In genomic region chr15:78770983-78771355, GRCm38 (mm10) we compare ENCODE assay signal across 8 mouse cellular contexts. TPM values are rescaled to one million over a fixed set of nuclear protein-coding genes. Genes with fewer than 3 reads are reported as not detected.
DNase-seq lines count a peak whose midpoint lies in the region; ATAC-seq and TF ChIP-seq lines count a peak whose summit lies in the region.

No protein-coding gene starts in this region.

- H3K27me3 ChIP-seq in embryonic facial prominence, embryonic 11.5 days (ENCODE audit: control insufficient read depth, insufficient read depth, low read length), result no peaks in the 10 kb centered on the region
- H3K27me3 ChIP-seq in limb, embryonic 12.5 days, result peaks cover 32% of the 10 kb centered on the region
- no peaks in the 10 kb centered on the region for H3K27me3 ChIP-seq in stomach, embryonic 15.5 days (replicated peaks)

- H3K4me2 ChIP-seq in embryonic facial prominence, embryonic 11.5 days (ENCODE audit: low read depth, low read length), result 0 out of 2 replicates have a peak overlapping the region, but pooled peaks have one; percentile 30
- no peak overlapping the region for H3K4me2 ChIP-seq in limb, embryonic 12.5 days
- peak overlapping the region; percentile 45 for H3K4me2 ChIP-seq in stomach, embryonic 15.5 days

- peaks cover 9% of the 10 kb centered on the region for H3K4me1 ChIP-seq in lung, adult 2 months (ENCODE audit: control insufficient read depth, insufficient read depth, low read length)
- H3K4me1 ChIP-seq in embryonic facial prominence, embryonic 11.5 days (ENCODE audit: control insufficient read depth, insufficient read depth, low read length), result peaks cover 8% of the 10 kb centered on the region; the same call in 1 of the 2 replicates
- H3K4me1 ChIP-seq in limb, embryonic 12.5 days (replicated peaks), result peaks cover 25% of the 10 kb centered on the region
- H3K4me1 ChIP-seq in stomach, embryonic 15.5 days, result peaks cover 6% of the 10 kb centered on the region; the same call in 1 of the 2 replicates

- H3K4me3 ChIP-seq in lung, adult 2 months (replicated peaks; ENCODE audit: extremely low read depth, low read depth, low read length), result peak overlapping the region; percentile 52
- H3K4me3 ChIP-seq in embryonic facial prominence, embryonic 11.5 days (ENCODE audit: low read depth, low read length), result 0 out of 2 replicates have a peak overlapping the region, but pooled peaks have one; percentile 11
- H3K4me3 ChIP-seq in limb, embryonic 12.5 days (replicated peaks), result no peak overlapping the region; the same call in 1 of the 2 replicates
- peak overlapping the region; percentile 31; the same call in 1 of the 2 replicates for H3K4me3 ChIP-seq in stomach, embryonic 15.5 days (replicated peaks)

- no peaks in the 10 kb centered on the region for H3K36me3 ChIP-seq in embryonic facial prominence, embryonic 11.5 days (replicated peaks; ENCODE audit: control insufficient read depth, insufficient read depth, low read depth, low read length)
- H3K36me3 ChIP-seq in limb, embryonic 12.5 days, result no peaks in the 10 kb centered on the region
- no peaks in the 10 kb centered on the region for H3K36me3 ChIP-seq in stomach, embryonic 15.5 days

- H3K27ac ChIP-seq in embryonic facial prominence, embryonic 11.5 days (replicated peaks; ENCODE audit: low read depth, low read length), result peak overlapping the region; percentile 49
- H3K27ac ChIP-seq in limb, embryonic 12.5 days, result 0 out of 2 replicates have a peak overlapping the region, but pooled peaks have one; percentile 20
- H3K27ac ChIP-seq in stomach, embryonic 15.5 days, result peak overlapping the region; percentile 63

- peak; percentile 24; the same call in 1 of the 2 replicates for ATAC-seq in embryonic facial prominence, embryonic 11.5 days (replicated peaks; ENCODE audit: insufficient number of reproducible peaks, low FRiP score, low TSS enrichment, low read depth)
- ATAC-seq in limb, embryonic 12.5 days (ENCODE audit: insufficient number of reproducible peaks, insufficient read depth, low FRiP score, low TSS enrichment, low read depth), result no peak
- ATAC-seq in stomach, embryonic 15.5 days (ENCODE audit: insufficient read depth, low FRiP score, low read depth), result no peak

- TF ChIP-seq CTCF in lung, adult 2 months (IDR thresholded peaks at IDR 0.05; ENCODE audit: insufficient read depth, low read length), result no peak

- H3K9ac ChIP-seq in embryonic facial prominence, embryonic 11.5 days (replicated peaks; ENCODE audit: low read length), result peak overlapping the region; percentile 41
- no peak overlapping the region for H3K9ac ChIP-seq in limb, embryonic 12.5 days (replicated peaks)
- no peak overlapping the region for H3K9ac ChIP-seq in stomach, embryonic 15.5 days

- no peaks in the 10 kb centered on the region; the same call in 1 of the 2 replicates for H3K9me3 ChIP-seq in embryonic facial prominence, embryonic 11.5 days (replicated peaks; ENCODE audit: control insufficient read depth, low read length)
- H3K9me3 ChIP-seq in limb, embryonic 12.5 days, result 0 out of 2 replicates have a peak, but pooled peaks cover 4% of the 10 kb centered on the region
- no peaks in the 10 kb centered on the region for H3K9me3 ChIP-seq in stomach, embryonic 15.5 days

- WGBS in lung, adult 2 months, result 29% methylated on average over 5 of the region's 5 CpGs
- 30% methylated on average over 5 of the region's 5 CpGs for whole genome bisulfite sequencing in embryonic facial prominence, embryonic 11.5 days
- WGBS in limb, embryonic 12.5 days, result 59% methylated on average over 5 of the region's 5 CpGs
- 39% methylated on average over 5 of the region's 5 CpGs for WGBS in stomach, embryonic 15.5 days

- TF ChIP-seq POLR2A in lung, adult 2 months (IDR thresholded peaks at IDR 0.05; ENCODE audit: borderline replicate concordance, extremely low read depth, low read depth, low read length), result no peak

- DNase-seq in lung, adult 2 months, result no peak
- DNase-seq in lung, postnatal 14 days, result no peak
- DNase-seq in embryonic facial prominence, embryonic 11.5 days (ENCODE audit: low spot score), result peak; percentile 53
- no peak for DNase-seq in yolk sac, embryonic 10.5 days (ENCODE audit: low spot score)
- no peak for DNase-seq in B cell, adult 2 months
- no peak for DNase-seq in adipocyte (ENCODE audit: low spot score)

RNA-seq across cellular contexts. Expression of gene Mfng, which starts 2.3 kb away (rescaled TPM):
- 78.0 and 98.3 TPM in 2 replicates for polyA plus RNA-seq in lung, adult 2 months (2012; rRNA removed)
- 15.9 and 19.1 TPM in 2 replicates for polyA plus RNA-seq in embryonic facial prominence, embryonic 11.5 days (2014; fragmentation: Nextera tagmentation; extraction: Ambion mirVana)
- polyA plus RNA-seq in limb, embryonic 12.5 days (2016; fragmentation: Nextera tagmentation; extraction: Ambion mirVana), result 12.1 and 12.4 TPM in 2 replicates
- 18.0 and 21.1 TPM in 2 replicates for polyA plus RNA-seq in stomach, embryonic 15.5 days (2015; fragmentation: Nextera tagmentation; extraction: Ambion mirVana)

RNA-seq across cellular contexts. Expression of gene Card10, which starts 31.9 kb away (rescaled TPM):
- 61.5 and 73.5 TPM in 2 replicates for polyA plus RNA-seq in lung, adult 2 months (2012; rRNA removed)
- polyA plus RNA-seq in embryonic facial prominence, embryonic 11.5 days (2014; fragmentation: Nextera tagmentation; extraction: Ambion mirVana), result 1.8 and 2.6 TPM in 2 replicates
- polyA plus RNA-seq in limb, embryonic 12.5 days (2016; fragmentation: Nextera tagmentation; extraction: Ambion mirVana), result 3.3 and 4.2 TPM in 2 replicates
- 6.6 and 7.6 TPM in 2 replicates for polyA plus RNA-seq in stomach, embryonic 15.5 days (2015; fragmentation: Nextera tagmentation; extraction: Ambion mirVana)

RNA-seq across cellular contexts. Expression of gene Elfn2, which starts 52.4 kb away (rescaled TPM):
- 0.02 and 0.09 TPM in 2 replicates for polyA plus RNA-seq in lung, adult 2 months (2012; rRNA removed)
- 0.28 TPM in 1 of 2 replicates, not detected in the other for polyA plus RNA-seq in embryonic facial prominence, embryonic 11.5 days (2014; fragmentation: Nextera tagmentation; extraction: Ambion mirVana)
- polyA plus RNA-seq in limb, embryonic 12.5 days (2016; fragmentation: Nextera tagmentation; extraction: Ambion mirVana), result 0.03 and 0.27 TPM in 2 replicates
- 0.10 and 0.12 TPM in 2 replicates for polyA plus RNA-seq in stomach, embryonic 15.5 days (2015; fragmentation: Nextera tagmentation; extraction: Ambion mirVana)
